Comparison of ENCODE assay signal across 7 mouse cellular contexts in genomic region chr4:21695638-21696254, GRCm38 (mm10). TPM values are rescaled to one million over a fixed set of nuclear protein-coding genes. Genes with fewer than 3 reads are reported as not detected.
A peak's percentile ranks its signal among the peaks of the same experiment; 100 is the strongest.
DNase-seq lines count a peak whose midpoint lies in the region; ATAC-seq lines count a peak whose summit lies in the region.

No protein-coding gene starts in this region.

- DNase-seq in 3T3-L1 (ENCODE audit: low read depth, low spot score) (peak; percentile 46), A20 (ENCODE audit: low read depth, low spot score) (peak; percentile 70)
- peak; percentile 68 to 71 for DNase-seq in adrenal gland, postnatal 36 days
- peak; percentile 65 for DNase-seq in kidney, adult 9 months
- DNase-seq in lung, postnatal 14 days = peak; percentile 56
- DNase-seq in right cerebral cortex, postnatal 4 days = peak; percentile 64

- peak; percentile 91 for ATAC-seq in erythroblast, adult 5-6 weeks (replicated peaks; ENCODE audit: low FRiP score, poor library complexity, severe bottlenecking)

RNA-seq across cellular contexts. Expression of gene Prdm13, which starts 10.0 kb away (rescaled TPM):
- not detected for total RNA-seq in adrenal gland, postnatal 36 days (2021)
- total RNA-seq in erythroblast, adult 5-6 weeks (2015; ENCODE audit: low replicate concordance) = not detected in 2 replicates
- total RNA-seq in erythroblast, adult 5-6 weeks (2017; ENCODE audit: low replicate concordance) = not detected in 2 replicates

RNA-seq across cellular contexts. Expression of gene Ccnc, which starts 31.8 kb away (rescaled TPM):
- total RNA-seq in adrenal gland, postnatal 36 days (2021) = 10 to 100 TPM; 21.4 to 25.2 TPM
- 17.5 and 28.0 TPM in 2 replicates for total RNA-seq in erythroblast, adult 5-6 weeks (2015; ENCODE audit: low replicate concordance)
- 19.7 and 23.0 TPM in 2 replicates for total RNA-seq in erythroblast, adult 5-6 weeks (2017; ENCODE audit: low replicate concordance)

Comparison
In these comparisons a context has a peak if more than half of its experiments do, and no peak if none do; other contexts are left out.
1. Peak in every context shown above with its lines: DNase-seq and ATAC-seq.